21 mouse cellular contexts compared by ENCODE assay signal in the genomic region with DNA sequence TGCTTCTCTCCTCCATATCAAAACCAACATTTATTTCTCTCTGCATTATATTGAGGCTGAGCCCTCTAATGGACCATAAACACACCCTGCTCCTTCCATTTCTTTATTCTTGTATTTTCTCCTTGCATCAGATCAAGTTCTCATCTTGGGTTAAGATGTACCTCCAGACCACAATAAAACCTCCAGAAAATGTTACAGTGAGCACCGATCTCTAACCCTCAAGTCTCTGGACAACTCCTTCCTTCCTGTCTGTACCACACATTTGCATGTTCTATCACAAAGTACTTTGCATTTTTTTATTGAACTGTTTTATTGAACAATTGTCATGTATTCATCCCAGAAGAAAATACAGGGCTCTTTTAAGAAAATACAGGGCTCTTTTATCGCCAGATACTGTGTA. TPM values are rescaled to one million over a fixed set of nuclear protein-coding genes. Genes with fewer than 3 reads are reported as not detected.
A peak's percentile ranks its signal among the peaks of the same experiment; 100 is the strongest.
DNase-seq lines count a peak whose midpoint lies in the region; ATAC-seq and TF ChIP-seq lines count a peak whose summit lies in the region.
"Had no signal": no experiment of that assay in that cellular context is flagged by ENCODE, and none has a peak within 500 bp of the region (broad histone marks: within the 10 kb centered on the region; RNA-seq: fewer than 3 reads in every experiment).

No protein-coding gene starts in this region.

- DNase-seq in A20 (ENCODE audit: low read depth, low spot score), result peak; percentile 25
- DNase-seq in naive thymus-derived CD4-positive, alpha-beta T cell, adult 2 months (ENCODE audit: low read depth), result peak; percentile 20
- DNase-seq in lung, postnatal 0 days (ENCODE audit: low spot score), result no peak
- DNase-seq in ovary, postnatal 14 days (ENCODE audit: low spot score), result no peak
- DNase-seq in right cerebral cortex, postnatal 25 days, result no peak
- no peak for DNase-seq in right cerebral cortex, postnatal 36 days (ENCODE audit: low spot score in 2 of 2)
- DNase-seq: adrenal gland, postnatal 10 days; B cell, adult 2 months; cerebellum, adult 11 months; cerebellum, adult 9-10 months; cerebellum, postnatal 25 days; forebrain, postnatal 0 days; gastrocnemius, postnatal 14 days had no signal

- TF ChIP-seq EP300 in lung, postnatal 0 days (IDR thresholded peaks at IDR 0.05), result no peak

- no peak for TF ChIP-seq CTCF in lung, postnatal 0 days (IDR thresholded peaks at IDR 0.05)

- no peak overlapping the region for H3K9ac ChIP-seq in lung, postnatal 0 days (replicated peaks; ENCODE audit: low read depth)
- H3K9ac ChIP-seq: embryonic facial prominence, embryonic 13.5 days; forebrain, embryonic 13.5 days; forebrain, postnatal 0 days; heart, embryonic 12.5 days; intestine, embryonic 15.5 days had no signal

- no peaks in the 10 kb centered on the region for H3K9me3 ChIP-seq in lung, postnatal 0 days (ENCODE audit: low read length)
- H3K9me3 ChIP-seq: forebrain, embryonic 13.5 days; G1E; heart, embryonic 12.5 days; intestine, embryonic 15.5 days had no signal

- ATAC-seq in CD4-positive, CD25-positive, alpha-beta regulatory T cell, adult 4 months, result peak; percentile 77
- peak; percentile 65 to 66; a peak in 3 of 4 replicates for ATAC-seq in hematopoietic stem cell, adult 5-6 weeks (replicated peaks in 1 of 2; ENCODE audit: insufficient read depth in 1 of 2, low FRiP score in 2 of 2, low TSS enrichment in 1 of 2, low read depth in 1 of 2, poor library complexity in 2 of 2, severe bottlenecking in 2 of 2)
- ATAC-seq in lung, postnatal 0 days, result no peak
- ATAC-seq: forebrain, embryonic 13.5 days; forebrain, postnatal 0 days; hindbrain, embryonic 16.5 days; intestine, embryonic 15.5 days had no signal

- no peaks in the 10 kb centered on the region for H3K4me1 ChIP-seq in lung, postnatal 0 days (ENCODE audit: insufficient read depth, low read depth, low read length)
- H3K4me1 ChIP-seq: heart, embryonic 12.5 days; intestine, embryonic 15.5 days had no signal

- H3K4me2 ChIP-seq in lung, postnatal 0 days (replicated peaks; ENCODE audit: low read depth, low read length), result no peak overlapping the region
- H3K4me2 ChIP-seq: embryonic facial prominence, embryonic 13.5 days; forebrain, embryonic 13.5 days; heart, embryonic 12.5 days; intestine, embryonic 15.5 days had no signal

- no peaks in the 10 kb centered on the region for H3K36me3 ChIP-seq in lung, postnatal 0 days (ENCODE audit: insufficient read depth, low read length)
- H3K36me3 ChIP-seq: embryonic facial prominence, embryonic 13.5 days; G1E; heart, embryonic 12.5 days; intestine, embryonic 15.5 days had no signal

- H3K4me3 ChIP-seq in lung, postnatal 0 days (ENCODE audit: low read depth, low read length), result no peak overlapping the region
- H3K4me3 ChIP-seq: embryonic facial prominence, embryonic 13.5 days; forebrain, embryonic 13.5 days; heart, embryonic 12.5 days; intestine, embryonic 15.5 days had no signal

- H3K27ac ChIP-seq in lung, postnatal 0 days (ENCODE audit: low read length), result no peak overlapping the region
- H3K27ac ChIP-seq: embryonic facial prominence, embryonic 13.5 days; forebrain, embryonic 13.5 days; intestine, embryonic 15.5 days had no signal

- WGBS in lung, postnatal 0 days, result 81% methylated on average over 2 of the region's 2 CpGs

- no peaks in the 10 kb centered on the region for H3K27me3 ChIP-seq in lung, postnatal 0 days (replicated peaks; ENCODE audit: insufficient read depth, low read length)
- H3K27me3 ChIP-seq: embryonic facial prominence, embryonic 13.5 days; forebrain, embryonic 13.5 days; intestine, embryonic 15.5 days had no signal

RNA-seq across cellular contexts. Expression of gene 2010109A12Rik, which starts 23.2 kb away (rescaled TPM):
- 1 to 10 TPM; 2.0 to 2.8 TPM for polyA plus RNA-seq in CD4-positive, CD25-positive, alpha-beta regulatory T cell, adult 4 months (2017; shearing (Covaris generic))
- total RNA-seq in hematopoietic stem cell, adult 5-6 weeks (2017), result 4.8 and 4.9 TPM in 2 replicates
- 2.4 and 3.2 TPM in 2 replicates for polyA plus RNA-seq in lung, postnatal 0 days (2015; fragmentation: Nextera tagmentation; extraction: Ambion mirVana)

RNA-seq across cellular contexts. Expression of gene Ccni, which starts 23.2 kb away (rescaled TPM):
- 10 to 100 TPM; 75.1 to 88.5 TPM for polyA plus RNA-seq in CD4-positive, CD25-positive, alpha-beta regulatory T cell, adult 4 months (2017; shearing (Covaris generic))
- total RNA-seq in hematopoietic stem cell, adult 5-6 weeks (2017), result 173 and 187 TPM in 2 replicates
- 81.3 and 92.2 TPM in 2 replicates for polyA plus RNA-seq in lung, postnatal 0 days (2015; fragmentation: Nextera tagmentation; extraction: Ambion mirVana)

RNA-seq across cellular contexts. Expression of gene Ccng2, which starts 37.5 kb away (rescaled TPM):
- polyA plus RNA-seq in CD4-positive, CD25-positive, alpha-beta regulatory T cell, adult 4 months (2017; shearing (Covaris generic)), result 10 to 100 TPM; 19.3 to 30.6 TPM
- total RNA-seq in hematopoietic stem cell, adult 5-6 weeks (2017), result 79.9 and 108 TPM in 2 replicates
- 50.2 and 51.2 TPM in 2 replicates for polyA plus RNA-seq in lung, postnatal 0 days (2015; fragmentation: Nextera tagmentation; extraction: Ambion mirVana)

Comparison
In these comparisons a context has a peak if more than half of its experiments do, and no peak if none do; other contexts are left out.
1. DNase-seq: peak in A20 (single experiment) and naive thymus-derived CD4-positive, alpha-beta T cell, adult 2 months (single experiment); none in lung, postnatal 0 days (single experiment), ovary, postnatal 14 days (single experiment), right cerebral cortex, postnatal 25 days (single experiment) and right cerebral cortex, postnatal 36 days (0 of 2).